Mouse (Mus musculus) thymus, adult 2 months (tissue): Measurements from ENCODE around the gene Cadps2.

Experiments
- CTCF ChIP-seq: fragments of 200-500 bp; IDR thresholded peaks from 2 replicates; pipeline ENCODE4 v1.5.1; 2012; ENCODE audit warnings: mild to moderate bottlenecking, control low read depth, low read length, moderate library complexity, borderline replicate concordance; ENCODE audit not compliant: control insufficient read depth, poor library complexity, insufficient read depth; ENCODE audit errors: extremely low read depth
- POLR2A ChIP-seq: fragments of 200-500 bp; IDR thresholded peaks from 2 replicates; pipeline ENCODE4 v1.6.1; 2012; ENCODE audit warnings: mild to moderate bottlenecking, low read length, control low read depth, moderate library complexity; ENCODE audit not compliant: control insufficient read depth, poor library complexity, insufficient read depth; ENCODE audit errors: extremely low read depth

- TF ChIP-seq POLR2A, result no peak
- TF ChIP-seq CTCF, result no peak
Measured at GRCm38 (mm10) chr6:23248313-23249052, 590.7 kb downstream of the Cadps2 start, which contains the start of gene Fezf1.
